8 mouse cellular contexts compared by ENCODE assay signal in genomic region chr12:111504904-111505303, GRCm38 (mm10). TPM values are rescaled to one million over a fixed set of nuclear protein-coding genes. Genes with fewer than 3 reads are reported as not detected.
DNase-seq lines count a peak whose midpoint lies in the region; ATAC-seq and TF ChIP-seq lines count a peak whose summit lies in the region.

No protein-coding gene starts in this region.

- peak; percentile 63 for DNase-seq in brain, embryonic 18.5 days (ENCODE audit: low read depth, low spot score)
- peak; percentile 82 for DNase-seq in fibroblast of lung, adult 2 months (ENCODE audit: low read depth)
- DNase-seq in kidney, postnatal 14 days: peak; percentile 96
- DNase-seq in natural killer cell, adult 2 months (ENCODE audit: low spot score in 2 of 2): peak; percentile 48 to 63

- no peaks in the 10 kb centered on the region for H3K4me1 ChIP-seq in heart, embryonic 14.5 days (ENCODE audit: control insufficient read depth in 2 of 2, insufficient read depth in 2 of 2, low read length in 2 of 2)
- H3K4me1 ChIP-seq in liver, embryonic 12.5 days: peaks cover 26% of the 10 kb centered on the region
- no peaks in the 10 kb centered on the region for H3K4me1 ChIP-seq in stomach, embryonic 14.5 days (ENCODE audit: control insufficient read depth, insufficient read depth, low read length)

- WGBS in heart, embryonic 14.5 days: 2% methylated on average over 12 of the region's 12 CpGs
- 4% methylated on average over 12 of the region's 12 CpGs for WGBS in liver, embryonic 12.5 days (ENCODE audit: insufficient replicate concordance)
- WGBS in stomach, embryonic 14.5 days: 4% methylated on average over 12 of the region's 12 CpGs

- H3K4me3 ChIP-seq in C2C12 (ENCODE audit: insufficient read depth, poor library complexity, severe bottlenecking): no peak overlapping the region
- no peak overlapping the region for H3K4me3 ChIP-seq in heart, embryonic 14.5 days (ENCODE audit: control insufficient read depth in 1 of 2, insufficient read depth in 1 of 2, low read depth in 1 of 2, low read length in 2 of 2)
- no peak overlapping the region for H3K4me3 ChIP-seq in liver, embryonic 12.5 days
- H3K4me3 ChIP-seq in stomach, embryonic 14.5 days (ENCODE audit: low read depth, low read length): peak overlapping the region; percentile 3; the same call in 1 of the 2 replicates

- H3K9ac ChIP-seq in heart, embryonic 14.5 days (ENCODE audit: low read length): no peak overlapping the region
- H3K9ac ChIP-seq in liver, embryonic 12.5 days: no peak overlapping the region
- no peak overlapping the region for H3K9ac ChIP-seq in stomach, embryonic 14.5 days (replicated peaks; ENCODE audit: low read depth, low read length)

- no peak overlapping the region for H3K27ac ChIP-seq in heart, embryonic 14.5 days (replicated peaks in 1 of 2; ENCODE audit: control insufficient read depth in 1 of 2, insufficient read depth in 1 of 2, low read depth in 2 of 2, low read length in 2 of 2)
- H3K27ac ChIP-seq in liver, embryonic 12.5 days: no peak overlapping the region
- no peak overlapping the region for H3K27ac ChIP-seq in stomach, embryonic 14.5 days (ENCODE audit: low read length)

- no peak overlapping the region for H3ac ChIP-seq in C2C12 (ENCODE audit: control insufficient read depth, insufficient read length, low read depth)

- H3K79me2 ChIP-seq in C2C12 (ENCODE audit: control insufficient read depth, insufficient read depth): no peaks in the 10 kb centered on the region

- 0 out of 2 replicates have a peak, but pooled peaks have one; percentile 49 for ATAC-seq in heart, embryonic 14.5 days (ENCODE audit: insufficient number of reproducible peaks, insufficient read depth, low FRiP score, low read depth)
- ATAC-seq in liver, embryonic 12.5 days: peak; percentile 58
- ATAC-seq in stomach, embryonic 14.5 days (ENCODE audit: insufficient number of reproducible peaks, insufficient read depth, low FRiP score, low read depth): peak; percentile 85; the same call in 1 of the 2 replicates

- no peaks in the 10 kb centered on the region for H3K79me3 ChIP-seq in C2C12 (ENCODE audit: low read depth)

- peak; percentile 91 for TF ChIP-seq CTCF in C2C12 (IDR thresholded peaks at IDR 0.05; ENCODE audit: control insufficient read depth, insufficient read depth, insufficient read length)

- no peaks in the 10 kb centered on the region for H3K9me3 ChIP-seq in heart, embryonic 14.5 days (ENCODE audit: control insufficient read depth, low read length)
- no peaks in the 10 kb centered on the region for H3K9me3 ChIP-seq in liver, embryonic 12.5 days (replicated peaks)
- H3K9me3 ChIP-seq in stomach, embryonic 14.5 days (ENCODE audit: control insufficient read depth, low read depth, low read length): no peaks in the 10 kb centered on the region

- H3K4me2 ChIP-seq in heart, embryonic 14.5 days (ENCODE audit: low read length): no peak overlapping the region
- 0 out of 2 replicates have a peak overlapping the region, but pooled peaks have one; percentile 13 for H3K4me2 ChIP-seq in liver, embryonic 12.5 days
- H3K4me2 ChIP-seq in stomach, embryonic 14.5 days (replicated peaks; ENCODE audit: low read depth, low read length): peak overlapping the region; percentile 36

- no peaks in the 10 kb centered on the region for H3K36me3 ChIP-seq in C2C12 (ENCODE audit: control insufficient read depth, insufficient read depth)
- no peaks in the 10 kb centered on the region for H3K36me3 ChIP-seq in heart, embryonic 14.5 days (ENCODE audit: control insufficient read depth, insufficient read depth, low read length)
- H3K36me3 ChIP-seq in liver, embryonic 12.5 days: no peaks in the 10 kb centered on the region
- no peaks in the 10 kb centered on the region for H3K36me3 ChIP-seq in stomach, embryonic 14.5 days (ENCODE audit: control insufficient read depth, insufficient read depth, low read length)

- no peaks in the 10 kb centered on the region for H3K27me3 ChIP-seq in C2C12 (ENCODE audit: control insufficient read depth, insufficient read depth, insufficient read length)
- H3K27me3 ChIP-seq in heart, embryonic 14.5 days (ENCODE audit: control insufficient read depth, insufficient read depth, low read length): peaks cover 3% of the 10 kb centered on the region; the same call in 1 of the 2 replicates
- H3K27me3 ChIP-seq in liver, embryonic 12.5 days (replicated peaks): peaks cover 52% of the 10 kb centered on the region
- H3K27me3 ChIP-seq in stomach, embryonic 14.5 days (ENCODE audit: control insufficient read depth, insufficient read depth, low read length): no peaks in the 10 kb centered on the region

TF ChIP-seq in C2C12, 6 proteins besides CTCF, POLR2A, EP300 and RAD21:
- TF ChIP-seq USF1 (IDR thresholded peaks at IDR 0.05; ENCODE audit: low read depth) (no peak), MAX (IDR thresholded peaks at IDR 0.05) (no peak), MYOD1 (IDR thresholded peaks at IDR 0.05; ENCODE audit: control insufficient read depth, insufficient read length, low read depth) (peak; percentile 23)

RNA-seq across cellular contexts. Expression of gene Gm266, which starts 19.3 kb away (rescaled TPM):
- 2.1 TPM for polyA plus RNA-seq in C2C12 (2012; fragmentation: generic; extraction: Trizol)
- polyA plus RNA-seq in heart, embryonic 14.5 days (2014; fragmentation: Nextera tagmentation; extraction: Ambion mirVana): 1.1 and 1.4 TPM in 2 replicates
- polyA plus RNA-seq in liver, embryonic 12.5 days (2016; fragmentation: Nextera tagmentation; extraction: Ambion mirVana): 1.8 and 2.4 TPM in 2 replicates
- 38.4 and 42.6 TPM in 2 replicates for polyA plus RNA-seq in stomach, embryonic 14.5 days (2014; fragmentation: Nextera tagmentation; extraction: Ambion mirVana)

RNA-seq across cellular contexts. Expression of gene Eif5, which starts 32.9 kb away (rescaled TPM):
- polyA plus RNA-seq in C2C12 (2012; fragmentation: generic; extraction: Trizol): 91.0 TPM
- polyA plus RNA-seq in heart, embryonic 14.5 days (2014; fragmentation: Nextera tagmentation; extraction: Ambion mirVana): 364 and 377 TPM in 2 replicates
- polyA plus RNA-seq in liver, embryonic 12.5 days (2016; fragmentation: Nextera tagmentation; extraction: Ambion mirVana): 664 and 670 TPM in 2 replicates
- 448 and 475 TPM in 2 replicates for polyA plus RNA-seq in stomach, embryonic 14.5 days (2014; fragmentation: Nextera tagmentation; extraction: Ambion mirVana)

Comparison
In these comparisons a context has a peak if more than half of its experiments do, and no peak if none do; other contexts are left out.
1. RNA of gene Gm266, which starts 19.3 kb away (polyA plus RNA-seq): 38.4 to 42.6 TPM in stomach, embryonic 14.5 days; 2.1 TPM in C2C12 (single experiment), 1.8 to 2.4 TPM in liver, embryonic 12.5 days and 1.1 to 1.4 TPM in heart, embryonic 14.5 days; every median in the first group is over 10 times any median in the second.
2. Peak in every context shown above with its lines, with median percentiles within 50 percentile points of each other: DNase-seq and ATAC-seq.